Mouse (Mus musculus): ENCODE measurements at regions not wholly inside any gene's neighbourhood (a gene's known extent, or its start where the extent isn't known, plus 50 kb on each side); places are given as distances from the start of the nearest gene placed in this dataset.

GRCm38 (mm10) chr11:92405818-92406217 lies 692.0 kb upstream of the Car10 start:
- TF ChIP-seq POLR2A (IDR thresholded peaks at IDR 0.05; ENCODE audit: borderline replicate concordance, extremely low read depth, insufficient read depth, insufficient read length, poor library complexity, severe bottlenecking) = no peak
- TF ChIP-seq CTCF (IDR thresholded peaks at IDR 0.05; ENCODE audit: borderline replicate concordance, extremely low read depth, insufficient read depth, insufficient read length) = peak; percentile 66
- peak; percentile 63 for DNase-seq (ENCODE audit: low read depth)

- TF ChIP-seq CTCF (IDR thresholded peaks at IDR 0.05; ENCODE audit: borderline replicate concordance, extremely low read depth, insufficient read depth, insufficient read length) (no peak), POLR2A (IDR thresholded peaks at IDR 0.05; ENCODE audit: borderline replicate concordance, extremely low read depth, insufficient read depth, insufficient read length, poor library complexity, severe bottlenecking) (no peak)
- peak; percentile 79 for DNase-seq (ENCODE audit: low read depth)
Observed at GRCm38 (mm10) chr11:92451372-92451771, 646.5 kb upstream of the Car10 start.

- DNase-seq (ENCODE audit: low read depth) = no peak
- no peak for TF ChIP-seq CTCF (IDR thresholded peaks at IDR 0.05; ENCODE audit: borderline replicate concordance, extremely low read depth, insufficient read depth, insufficient read length)
- no peak for TF ChIP-seq POLR2A (IDR thresholded peaks at IDR 0.05; ENCODE audit: borderline replicate concordance, extremely low read depth, insufficient read depth, insufficient read length, poor library complexity, severe bottlenecking)
Observed at GRCm38 (mm10) chr11:92495291-92495690, 602.5 kb upstream of the Car10 start.
